Mouse (Mus musculus) embryonic facial prominence, embryonic 15.5 days (tissue): ENCODE measurements around the gene Kcnq1. TPM values are rescaled to one million over a fixed set of nuclear protein-coding genes. Genes with fewer than 3 reads are reported as not detected.
A peak's percentile ranks its signal among the peaks of the same experiment; 100 is the strongest.

Experiments
- ATAC-seq: fragments of 200-750 bp; cut with Nextera tagmentation; 2 replicates; pipeline ENCODE4 v1.8.0; 2017; ENCODE audit warnings: low read depth, moderate TSS enrichment; ENCODE audit not compliant: insufficient number of reproducible peaks, low FRiP score, low TSS enrichment
- H3K27ac ChIP-seq: fragments of 300-500 bp; sonication (generic); replicated peaks from 2 replicates; pipeline ENCODE4 v1.5.1; 2015; ENCODE audit warnings: mild to moderate bottlenecking, inconsistent platforms
- H3K27me3 ChIP-seq: fragments of 300-500 bp; sonication (generic); 2 replicates; pipeline ENCODE4 v1.6.1; 2015; ENCODE audit warnings: inconsistent platforms
- H3K36me3 ChIP-seq: fragments of 300-500 bp; sonication (generic); 2 replicates; pipeline ENCODE4 v1.6.1; 2015; ENCODE audit warnings: mild to moderate bottlenecking, inconsistent platforms
- H3K4me1 ChIP-seq: fragments of 300-500 bp; sonication (generic); 2 replicates; pipeline ENCODE4 v1.6.1; 2015; ENCODE audit warnings: inconsistent platforms
- H3K4me2 ChIP-seq: fragments of 300-500 bp; sonication (generic); replicated peaks from 2 replicates; pipeline ENCODE4 v1.6.1; 2015; ENCODE audit warnings: mild to moderate bottlenecking, inconsistent platforms
- H3K4me3 ChIP-seq: fragments of 300-500 bp; sonication (generic); replicated peaks from 2 replicates; pipeline ENCODE4 v1.5.1; 2015; ENCODE audit warnings: mild to moderate bottlenecking, inconsistent platforms
- H3K9ac ChIP-seq: fragments of 300-500 bp; sonication (generic); 2 replicates; pipeline ENCODE4 v1.6.1; 2015; ENCODE audit warnings: inconsistent platforms
- H3K9me3 ChIP-seq: fragments of 300-500 bp; sonication (generic); replicated peaks from 2 replicates; pipeline ENCODE4 v1.6.1; 2016; ENCODE audit warnings: inconsistent platforms
- WGBS: fragments of 180-500 bp; shearing (Covaris S2); methylation state at CpG from one replicate; pipeline ENCODE4 v1.1.7; 2015; 5-methylcytosine and 5-hydroxymethylcytosine counted together
- polyA plus RNA-seq: library from polyadenylated mRNA; unstranded; fragments of >200 nt; fragmentation: Nextera tagmentation; extraction: Ambion mirVana; gene quantifications from 2 replicates; pipeline ENCODE4 v1.2.1, GENCODE M21; 2015

Gene Kcnq1
- polyA plus RNA-seq, 1 experiment from 2014 or later: 1.4 TPM

GRCm38 (mm10) chr7:143395113-143395563 is 289.0 kb downstream of the Kcnq1 start:
- ATAC-seq: 0 out of 2 replicates have a peak, but pooled peaks have one; percentile 25

GRCm38 (mm10) chr7:143399756-143400155 is 293.6 kb downstream of the Kcnq1 start:
- H3K36me3 ChIP-seq: no peaks in the 10 kb centered on the region
- H3K4me2 ChIP-seq: no peak overlapping the region
- 54% methylated on average over 10 of the region's 10 CpGs for WGBS
- no peaks in the 10 kb centered on the region for H3K9me3 ChIP-seq
- no peak overlapping the region for H3K4me3 ChIP-seq
- ATAC-seq: peak; percentile 48; the same call in 1 of the 2 replicates
- peak overlapping the region; percentile 61 for H3K27ac ChIP-seq
- no peaks in the 10 kb centered on the region for H3K27me3 ChIP-seq
- no peak overlapping the region for H3K9ac ChIP-seq
- H3K4me1 ChIP-seq: peaks cover 35% of the 10 kb centered on the region

More at GRCm38 (mm10) chr7:143395113-143395563, 289.0 kb downstream of the Kcnq1 start:
- Histone ChIP-seq H3K4me3 (no peak overlapping the region), H3K4me1 (peaks cover 24% of the 10 kb centered on the region), H3K27me3 (no peaks in the 10 kb centered on the region), H3K9me3 (no peaks in the 10 kb centered on the region), H3K36me3 (no peaks in the 10 kb centered on the region), H3K27ac (no peak overlapping the region), H3K4me2 (no peak overlapping the region), H3K9ac (no peak overlapping the region)
- 42% methylated on average over 9 of the region's 9 CpGs for WGBS

- no peak overlapping the region for H3K4me2 ChIP-seq
- no peaks in the 10 kb centered on the region for H3K36me3 ChIP-seq
- H3K9ac ChIP-seq: no peak overlapping the region
- no peaks in the 10 kb centered on the region for H3K27me3 ChIP-seq
- WGBS: 52% methylated on average over 6 of the region's 6 CpGs
- peaks cover 29% of the 10 kb centered on the region for H3K4me1 ChIP-seq
- peak overlapping the region; percentile 61 for H3K27ac ChIP-seq
- H3K4me3 ChIP-seq: no peak overlapping the region
- ATAC-seq: no peak
- H3K9me3 ChIP-seq: no peaks in the 10 kb centered on the region
These were observed 294.4 kb downstream of the Kcnq1 start for GRCm38 (mm10) chr7:143400599-143400998.

- 64% methylated on average over 5 of the region's 5 CpGs for WGBS
These were observed 295.4 kb downstream of the Kcnq1 start for GRCm38 (mm10) chr7:143401429-143402016.

GRCm38 (mm10) chr7:143404296-143404695 is 298.1 kb downstream of the Kcnq1 start:
- Histone ChIP-seq H3K4me1 (peaks cover 43% of the 10 kb centered on the region), H3K27ac (no peak overlapping the region), H3K4me3 (no peak overlapping the region), H3K36me3 (no peaks in the 10 kb centered on the region), H3K9me3 (no peaks in the 10 kb centered on the region), H3K9ac (no peak overlapping the region), H3K4me2 (no peak overlapping the region), H3K27me3 (no peaks in the 10 kb centered on the region)
- no peak for ATAC-seq
- 68% methylated on average over 6 of the region's 6 CpGs for WGBS

More at GRCm38 (mm10) chr7:143401429-143402016, 295.4 kb downstream of the Kcnq1 start:
- Histone ChIP-seq H3K4me2 (no peak overlapping the region), H3K4me1 (peaks cover 29% of the 10 kb centered on the region), H3K9ac (no peak overlapping the region), H3K4me3 (no peak overlapping the region), H3K27me3 (no peaks in the 10 kb centered on the region), H3K9me3 (no peaks in the 10 kb centered on the region), H3K27ac (peak overlapping the region; percentile 61; the same call in 1 of the 2 replicates), H3K36me3 (no peaks in the 10 kb centered on the region)
- peak; percentile 67 for ATAC-seq

GRCm38 (mm10) chr7:143407931-143408501 is 301.9 kb downstream of the Kcnq1 start:
- peak; percentile 49; the same call in 1 of the 2 replicates for ATAC-seq
- no peaks in the 10 kb centered on the region for H3K9me3 ChIP-seq
- H3K36me3 ChIP-seq: no peaks in the 10 kb centered on the region
- no peak overlapping the region for H3K4me2 ChIP-seq
- WGBS: 41% methylated on average over 9 of the region's 9 CpGs
- peak overlapping the region; percentile 85 for H3K27ac ChIP-seq
- H3K4me1 ChIP-seq: peaks cover 24% of the 10 kb centered on the region
- H3K9ac ChIP-seq: no peak overlapping the region
- H3K4me3 ChIP-seq: no peak overlapping the region
- no peaks in the 10 kb centered on the region for H3K27me3 ChIP-seq

GRCm38 (mm10) chr7:143408615-143409021 is 302.5 kb downstream of the Kcnq1 start:
- Histone ChIP-seq H3K27me3 (no peaks in the 10 kb centered on the region), H3K9ac (no peak overlapping the region), H3K27ac (peak overlapping the region; percentile 85), H3K4me1 (peaks cover 19% of the 10 kb centered on the region), H3K4me3 (no peak overlapping the region), H3K4me2 (no peak overlapping the region), H3K9me3 (no peaks in the 10 kb centered on the region), H3K36me3 (no peaks in the 10 kb centered on the region)
- 32% methylated on average over 13 of the region's 13 CpGs for WGBS
- peak; percentile 87 for ATAC-seq

GRCm38 (mm10) chr7:143412606-143413005 is 306.4 kb downstream of the Kcnq1 start:
- no peaks in the 10 kb centered on the region for H3K9me3 ChIP-seq
- H3K4me2 ChIP-seq: no peak overlapping the region
- H3K27ac ChIP-seq: no peak overlapping the region
- H3K4me1 ChIP-seq: peaks cover 34% of the 10 kb centered on the region
- ATAC-seq: no peak
- no peak overlapping the region for H3K9ac ChIP-seq
- H3K36me3 ChIP-seq: no peaks in the 10 kb centered on the region
- WGBS: 75% methylated on average over 6 of the region's 6 CpGs
- no peak overlapping the region for H3K4me3 ChIP-seq
- H3K27me3 ChIP-seq: no peaks in the 10 kb centered on the region

- peaks cover 22% of the 10 kb centered on the region for H3K4me1 ChIP-seq
- WGBS: 35% methylated on average over 4 of the region's 4 CpGs
- H3K9me3 ChIP-seq: no peaks in the 10 kb centered on the region
- H3K9ac ChIP-seq: no peak overlapping the region
- no peak overlapping the region for H3K4me2 ChIP-seq
- no peaks in the 10 kb centered on the region for H3K36me3 ChIP-seq
- no peaks in the 10 kb centered on the region for H3K27me3 ChIP-seq
- no peak overlapping the region for H3K4me3 ChIP-seq
- ATAC-seq: 0 out of 2 replicates have a peak, but pooled peaks have one; percentile 44
- no peak overlapping the region for H3K27ac ChIP-seq
These were observed 308.9 kb downstream of the Kcnq1 start for GRCm38 (mm10) chr7:143415070-143415469.

- 45% methylated on average over 12 of the region's 12 CpGs for WGBS
- no peak overlapping the region for H3K9ac ChIP-seq
- no peak overlapping the region for H3K27ac ChIP-seq
- H3K4me2 ChIP-seq: no peak overlapping the region
- no peaks in the 10 kb centered on the region for H3K36me3 ChIP-seq
- H3K4me1 ChIP-seq: peaks cover 22% of the 10 kb centered on the region
- ATAC-seq: no peak
- no peaks in the 10 kb centered on the region for H3K9me3 ChIP-seq
- H3K4me3 ChIP-seq: no peak overlapping the region
- no peaks in the 10 kb centered on the region for H3K27me3 ChIP-seq
These were observed 310.2 kb downstream of the Kcnq1 start for GRCm38 (mm10) chr7:143416406-143416805.

- 76% methylated on average over 5 of the region's 5 CpGs for WGBS
- ATAC-seq: no peak
- peaks cover 22% of the 10 kb centered on the region for H3K4me1 ChIP-seq
- no peaks in the 10 kb centered on the region for H3K36me3 ChIP-seq
- no peak overlapping the region for H3K9ac ChIP-seq
- no peak overlapping the region for H3K27ac ChIP-seq
- no peaks in the 10 kb centered on the region for H3K9me3 ChIP-seq
- H3K4me3 ChIP-seq: no peak overlapping the region
- H3K4me2 ChIP-seq: no peak overlapping the region
- no peaks in the 10 kb centered on the region for H3K27me3 ChIP-seq
These were observed 311.7 kb downstream of the Kcnq1 start for GRCm38 (mm10) chr7:143417875-143418274.
